Mouse (Mus musculus) adipocyte (in vitro differentiated cells): ENCODE data around the gene Cct4.

Source experiments
- DNase-seq: peaks from one replicate; pipeline ENCODE4 v3.0.0-alpha.2; 2016; ENCODE audit warnings: low spot score

Gene Cct4

DNA sequence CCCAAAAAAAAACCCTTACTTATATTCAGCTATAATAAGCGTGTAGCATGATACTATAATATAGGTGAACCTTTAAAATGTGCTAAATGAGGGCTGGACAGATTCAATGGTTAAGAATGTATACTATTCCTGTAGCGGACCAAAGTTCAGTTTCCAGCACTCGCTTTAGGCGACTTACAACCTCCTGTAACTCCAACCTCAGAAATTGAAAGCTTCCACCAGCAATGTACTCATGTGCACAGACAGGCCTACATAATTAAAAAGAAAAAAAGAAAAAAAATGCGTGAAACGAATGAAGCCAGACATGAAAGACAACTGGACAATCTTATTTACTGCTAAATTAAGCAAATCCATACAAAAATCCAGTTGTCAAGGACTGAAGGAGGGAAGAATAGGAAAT, 7.5 kb upstream of the Cct4 start:
- DNase-seq = no peak

DNA sequence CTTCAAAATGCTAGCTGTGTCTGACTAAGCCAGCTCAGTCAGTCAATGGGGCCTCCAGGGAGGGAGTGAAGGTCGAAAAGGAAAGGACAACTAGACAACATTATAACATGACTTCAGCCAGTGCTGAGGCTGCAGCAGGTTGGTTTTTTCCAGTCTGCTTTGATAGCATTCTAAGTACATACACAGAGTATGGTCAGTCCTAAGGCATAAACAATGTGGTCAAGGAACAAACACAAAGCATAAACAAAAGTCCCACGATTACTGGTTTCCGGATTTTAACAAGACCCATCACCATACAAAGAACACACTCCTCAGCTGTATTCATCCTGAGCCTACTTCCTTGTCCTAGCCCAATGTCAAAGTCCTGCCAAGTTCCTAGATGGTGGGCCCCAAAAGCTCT, 4.8 kb upstream of the Cct4 start:
- no peak for DNase-seq

DNA sequence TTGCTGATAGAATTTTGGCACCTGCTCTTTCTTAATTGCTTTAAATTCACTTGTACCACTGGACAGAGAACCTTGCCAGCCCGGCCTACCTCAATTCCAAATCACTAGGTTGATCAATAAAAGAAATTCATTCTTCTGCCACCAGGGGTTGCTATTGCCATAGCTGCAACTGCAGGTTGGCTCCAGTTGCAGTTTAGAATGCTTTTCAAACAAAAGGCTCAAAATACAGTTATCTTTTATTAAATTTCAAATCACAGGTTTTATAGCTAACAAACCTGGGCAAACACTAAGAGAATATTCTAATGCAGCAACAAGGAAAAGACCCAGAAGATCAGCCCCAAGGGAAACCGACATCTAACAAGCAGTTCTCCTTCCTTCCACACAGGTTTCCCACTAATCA, 3.0 kb upstream of the Cct4 start:
- peak; percentile 79 for DNase-seq

DNA sequence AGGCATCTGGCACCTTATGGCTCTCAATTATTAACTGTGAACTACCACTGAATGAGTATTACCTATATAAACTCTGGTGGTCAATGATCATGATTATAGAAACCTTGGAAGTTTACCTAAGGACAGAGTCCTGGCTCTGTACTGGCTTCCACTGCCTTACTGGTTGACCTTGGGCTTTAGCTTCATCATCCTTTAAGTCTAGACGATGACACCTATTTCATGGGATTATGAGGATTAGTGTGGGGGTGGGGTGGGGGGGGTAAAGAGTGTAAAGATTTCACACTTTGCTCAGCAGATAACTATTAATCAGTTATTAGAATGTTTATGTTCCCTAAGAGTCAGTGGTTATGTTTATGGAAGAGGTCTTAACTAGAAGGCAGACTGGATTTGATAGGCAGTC, 533 bp upstream of the Cct4 start:
- DNase-seq = no peak

DNA sequence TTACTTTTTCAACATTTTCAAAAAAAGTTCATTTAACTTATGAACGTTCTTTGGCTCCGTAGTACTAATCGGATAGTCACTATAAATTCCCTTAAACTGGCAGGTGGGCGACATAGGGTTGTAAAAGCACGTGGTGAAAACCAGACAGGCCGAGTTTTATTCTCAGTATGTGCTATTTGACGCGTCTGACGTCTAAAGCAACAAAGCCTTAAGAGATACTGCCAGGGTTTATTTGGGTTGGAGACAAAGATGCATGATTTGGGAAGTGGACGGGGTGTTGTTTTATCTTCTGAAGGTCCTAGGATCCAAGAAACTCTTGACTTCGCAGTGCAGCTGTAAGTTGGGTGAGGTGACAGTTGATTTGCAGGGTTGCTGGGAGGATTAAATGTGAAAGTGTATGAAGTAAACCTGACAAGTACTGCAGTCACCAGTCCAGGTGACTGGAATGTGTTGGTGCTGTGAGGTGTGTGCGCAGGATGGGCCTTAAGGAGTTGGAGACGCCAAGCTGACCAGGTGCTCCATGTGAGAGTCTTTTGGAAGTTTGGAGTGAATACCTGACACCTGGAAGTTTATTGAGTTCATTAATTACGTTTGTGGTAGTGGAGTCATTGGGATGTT, 1.0 kb downstream of the Cct4 start:
- peak; percentile 35 for DNase-seq

DNA sequence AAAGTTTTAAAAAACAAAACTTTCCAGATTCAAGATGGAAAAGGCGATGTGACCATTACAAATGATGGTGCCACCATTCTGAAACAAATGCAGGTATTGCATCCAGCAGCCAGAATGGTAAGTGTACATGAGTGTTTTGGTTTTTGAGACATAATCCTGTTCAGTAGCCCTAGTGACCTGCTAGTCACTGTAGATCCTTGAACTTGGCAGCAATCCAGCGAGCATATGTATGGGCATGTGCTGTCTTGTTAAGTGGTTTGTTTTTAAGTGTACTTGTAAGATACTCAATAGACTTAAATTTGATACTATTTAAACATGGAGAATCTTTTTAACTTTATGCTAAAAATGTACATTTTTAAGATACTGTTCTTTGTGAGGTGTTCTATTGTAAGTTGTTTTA, 4.0 kb downstream of the Cct4 start:
- DNase-seq = no peak

DNA sequence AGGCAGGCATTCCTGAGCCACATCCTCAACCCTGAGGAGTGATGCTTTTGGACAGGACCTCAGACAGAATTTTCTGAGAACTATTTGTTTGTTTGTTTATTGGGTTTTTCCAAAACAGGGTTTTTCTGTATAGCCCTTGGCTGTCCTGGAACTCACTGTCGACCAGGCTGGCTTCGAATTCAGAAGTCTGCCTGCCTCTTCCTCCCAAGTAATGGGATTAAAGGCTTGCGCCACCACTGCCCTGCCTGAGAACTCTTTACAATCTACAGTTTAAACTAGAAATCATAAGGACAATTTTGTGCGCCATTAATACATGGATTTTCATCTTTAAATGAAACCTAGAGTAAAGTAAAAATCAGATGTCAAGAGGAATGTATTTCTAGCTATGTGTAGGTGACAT, 5.1 kb downstream of the Cct4 start:
- no peak for DNase-seq

DNA sequence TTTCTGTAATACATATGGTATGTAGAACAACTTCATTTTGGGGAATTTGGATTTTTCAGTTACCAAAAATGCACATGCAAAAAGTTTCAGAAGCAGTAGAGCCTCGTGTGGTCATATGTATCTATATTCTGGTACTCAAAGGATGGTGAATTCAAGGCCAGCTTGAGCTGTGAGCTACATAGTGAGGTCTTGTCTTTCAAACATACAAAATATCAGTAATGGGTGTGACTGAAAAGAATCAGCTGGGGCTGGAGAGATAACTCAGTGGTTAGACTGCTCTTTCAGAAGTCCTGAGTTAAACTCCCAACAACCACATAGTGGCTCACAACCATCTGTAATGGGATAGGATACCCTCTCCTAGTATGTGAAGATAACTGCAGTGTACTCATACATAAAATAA, 8.0 kb downstream of the Cct4 start:
- no peak for DNase-seq

DNA sequence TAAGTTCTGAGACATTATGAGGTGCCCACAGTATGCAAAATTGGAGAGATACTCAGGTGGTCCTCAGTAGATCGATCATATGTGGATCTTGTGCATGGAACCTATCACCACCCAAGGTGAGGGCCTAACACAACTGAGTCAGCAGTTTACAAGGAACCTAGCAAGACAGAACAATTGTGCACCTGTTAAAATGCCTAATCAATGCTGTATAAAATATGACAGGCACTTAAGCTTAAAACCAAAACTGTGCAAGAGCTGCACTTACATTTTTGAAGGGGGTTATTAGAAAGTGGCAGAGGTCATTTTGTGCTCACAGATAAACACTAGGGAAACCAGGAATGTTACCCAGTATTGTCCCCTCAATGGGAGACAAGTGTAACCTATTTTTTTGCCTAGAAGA, 15.0 kb downstream of the Cct4 start:
- DNase-seq = no peak

DNA sequence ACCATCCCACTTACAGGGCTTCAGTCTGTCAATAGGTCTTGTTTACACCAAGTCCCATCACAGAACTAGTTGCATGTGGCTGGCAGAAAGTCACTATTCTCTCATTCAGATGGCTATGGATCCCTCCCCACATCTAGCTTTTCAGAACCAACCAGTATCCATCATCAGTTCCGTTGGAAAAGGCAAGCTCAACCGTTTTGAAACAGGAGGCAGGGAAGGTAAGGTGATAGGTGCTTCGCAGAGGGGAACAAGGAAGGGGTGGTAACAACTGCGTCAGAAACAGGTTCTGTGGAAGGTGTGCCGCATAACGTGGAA, 16.8 kb downstream of the Cct4 start:
- no peak for DNase-seq

DNA sequence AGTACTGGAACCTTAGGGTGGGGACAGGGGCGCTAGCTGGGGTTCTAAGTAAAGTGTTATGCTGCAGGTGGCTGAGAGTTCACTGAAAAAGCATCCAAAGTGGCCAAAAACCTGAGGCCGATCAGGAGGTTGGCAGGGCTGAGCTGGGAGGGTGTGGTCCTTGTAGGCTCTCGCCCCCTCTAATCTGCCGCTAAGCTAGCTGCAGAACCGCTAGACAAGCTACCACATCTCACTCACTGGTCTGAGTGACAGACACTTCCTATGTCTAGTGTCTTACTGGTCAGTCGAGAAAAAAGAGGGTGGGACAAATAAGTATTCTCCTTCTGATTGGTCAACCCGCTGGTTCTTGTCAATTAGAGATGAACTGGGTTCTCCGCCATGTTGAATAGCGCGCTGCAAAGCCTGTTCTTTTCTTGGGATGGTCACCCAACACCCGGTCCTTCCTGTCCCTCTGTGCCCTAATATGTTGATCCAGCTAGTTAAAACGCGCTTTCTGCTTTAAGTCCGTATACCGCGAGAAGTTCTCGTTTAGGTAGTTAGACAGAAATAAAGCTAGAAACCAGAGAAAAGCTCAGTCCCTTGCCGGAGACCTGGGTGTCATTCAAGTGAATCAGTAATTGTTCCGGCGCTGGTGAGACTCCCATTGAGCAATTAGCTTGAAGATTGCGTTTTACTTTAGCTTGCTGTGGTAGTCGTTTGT, 17.3 kb downstream of the Cct4 start, which contains the start of gene Fam161a:
Fam161a (plus strand) TSS at position 51 of the 700 bp plus-strand sequence.
- peak; percentile 95 for DNase-seq

DNA sequence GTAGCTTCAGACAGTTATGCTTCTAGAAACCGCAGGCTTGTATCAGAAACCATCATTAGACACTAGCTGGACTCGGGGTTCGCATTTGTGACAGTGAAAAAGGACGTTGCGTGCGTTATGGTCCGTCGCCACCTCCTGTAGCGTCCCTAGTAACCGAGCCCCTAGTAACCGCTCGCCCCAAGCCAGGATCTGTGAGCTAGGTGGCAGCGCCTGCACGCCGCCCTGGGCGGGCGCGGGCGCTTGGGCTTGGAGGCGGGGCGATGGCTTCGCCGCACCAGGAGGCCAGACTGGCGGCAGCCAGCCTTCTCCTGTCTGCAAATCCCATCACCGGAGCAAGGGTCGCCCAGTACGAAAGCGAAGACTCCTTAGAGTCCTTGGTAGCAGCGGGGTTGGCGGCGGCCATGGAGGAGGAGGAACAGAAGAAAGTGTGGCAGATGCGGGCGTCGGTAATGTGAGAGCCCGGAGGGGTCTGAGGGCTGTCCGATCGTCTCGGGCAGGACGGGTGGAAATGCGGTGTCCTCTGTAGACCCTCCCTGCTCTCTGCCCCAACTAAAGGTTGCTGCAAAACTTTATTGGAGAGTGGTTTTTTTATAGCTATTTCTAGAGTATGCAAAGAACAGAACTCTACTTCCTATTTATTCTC, 18.0 kb downstream of the Cct4 start:
- DNase-seq = peak; percentile 89

DNA sequence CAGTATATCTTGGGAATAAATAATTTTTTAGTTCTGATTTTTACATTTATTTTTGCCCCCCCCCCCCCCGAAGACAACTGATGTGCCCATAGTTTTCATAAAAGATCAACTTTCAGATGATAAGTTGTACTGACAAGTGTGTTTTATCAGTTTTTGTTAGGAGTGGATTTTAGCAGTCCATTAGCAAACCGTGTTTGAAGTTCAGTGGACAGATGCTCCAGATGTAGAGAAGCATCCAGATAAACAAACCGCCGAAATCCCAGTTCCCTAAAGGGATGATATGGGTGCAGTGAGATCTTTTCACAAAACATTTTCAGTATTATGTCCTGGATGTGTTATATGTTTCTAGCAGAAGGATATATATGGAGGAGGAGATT, 18.5 kb downstream of the Cct4 start:
- no peak for DNase-seq

DNA sequence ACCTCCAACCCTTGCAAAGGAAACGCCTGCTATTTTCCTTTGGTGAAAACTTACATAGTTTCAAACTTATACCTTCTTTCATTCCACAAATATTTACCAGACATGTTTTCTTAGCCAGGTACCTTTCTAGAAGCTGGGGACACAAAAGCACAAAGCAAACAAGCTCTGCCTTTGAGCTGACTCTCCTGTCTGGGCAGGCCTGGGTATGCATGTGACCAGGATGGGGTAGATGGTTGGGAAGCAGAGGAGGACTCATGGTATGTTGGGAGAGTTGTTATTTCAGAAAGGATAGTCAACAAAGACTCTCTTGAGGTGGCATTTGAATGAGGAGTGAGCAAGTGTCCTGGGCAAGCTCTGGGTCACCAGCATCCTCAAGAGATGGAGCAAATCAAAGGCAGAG, 22.8 kb downstream of the Cct4 start:
- no peak for DNase-seq

DNA sequence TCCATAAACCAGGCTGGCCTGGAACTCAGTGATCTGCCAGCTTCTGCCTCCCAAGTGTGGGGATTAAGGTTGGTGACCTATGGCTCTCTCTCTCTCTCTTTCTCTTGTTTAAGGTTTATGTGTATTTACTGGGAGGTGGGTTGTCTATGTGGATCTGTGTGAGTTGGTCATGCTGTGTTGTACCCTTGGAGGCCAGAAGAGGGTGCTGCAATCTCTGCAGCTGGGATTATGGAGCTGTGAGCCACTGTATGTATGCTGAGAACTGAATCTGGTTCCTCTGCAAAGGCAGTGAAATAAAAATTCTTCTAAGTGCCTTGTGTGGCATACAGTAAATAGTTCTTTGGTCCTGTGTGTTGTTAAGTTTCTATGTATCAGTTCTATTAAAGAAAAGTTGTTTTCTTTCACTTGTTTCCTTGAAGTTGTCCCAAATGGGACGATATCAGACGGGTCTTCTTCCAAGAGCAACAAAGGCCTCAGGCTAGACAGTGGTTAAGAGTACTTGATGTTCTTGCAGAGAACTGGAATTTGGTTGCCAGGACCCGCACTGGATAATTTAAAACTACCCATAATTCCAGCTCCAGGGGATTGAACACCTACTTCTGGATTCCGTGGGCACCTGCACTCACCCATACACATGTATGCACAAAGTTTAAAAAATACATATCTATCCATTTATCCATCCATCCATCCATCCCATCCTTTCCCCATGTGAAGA, 23.4 kb downstream of the Cct4 start:
- no peak for DNase-seq

DNA sequence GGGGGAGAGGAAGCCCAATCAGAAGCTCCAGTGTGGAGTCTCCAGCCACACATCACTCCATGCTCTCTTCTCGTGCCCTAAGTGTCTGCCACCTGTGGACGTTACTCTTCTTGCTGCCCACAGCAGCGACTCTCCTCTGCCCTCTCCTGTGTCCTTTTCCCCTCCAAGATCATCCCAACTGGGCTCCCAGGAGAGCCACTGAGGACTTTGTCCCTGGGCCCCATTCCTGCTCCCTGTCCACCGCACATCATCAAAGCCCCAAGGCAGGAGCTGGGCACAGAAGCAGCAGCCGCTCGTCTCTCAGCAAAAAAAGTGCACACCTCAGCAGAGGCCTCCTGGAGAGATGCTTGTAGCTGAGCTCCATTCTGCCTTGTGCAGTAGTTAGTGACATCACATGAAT, 24.7 kb downstream of the Cct4 start:
- DNase-seq = no peak

DNA sequence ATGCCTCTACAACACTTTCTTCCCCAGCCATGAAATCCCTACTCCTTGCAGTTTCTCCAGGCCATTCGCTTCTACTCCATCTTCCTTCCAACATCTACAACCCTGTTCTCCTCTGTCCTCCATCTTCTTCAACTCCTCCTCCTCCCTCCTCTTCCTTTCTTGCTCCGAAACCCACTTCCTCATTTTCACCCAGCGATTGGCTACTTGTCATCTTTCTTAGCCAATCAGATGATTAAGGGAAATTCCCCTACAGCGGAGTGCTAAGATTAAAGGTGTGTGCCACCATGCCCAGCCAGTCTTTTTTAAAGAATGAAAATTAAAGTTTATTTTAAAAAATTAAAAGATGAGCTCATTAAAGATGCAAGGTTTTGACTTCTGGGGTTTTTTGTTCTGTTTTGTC, 27.6 kb downstream of the Cct4 start:
- no peak for DNase-seq

DNA sequence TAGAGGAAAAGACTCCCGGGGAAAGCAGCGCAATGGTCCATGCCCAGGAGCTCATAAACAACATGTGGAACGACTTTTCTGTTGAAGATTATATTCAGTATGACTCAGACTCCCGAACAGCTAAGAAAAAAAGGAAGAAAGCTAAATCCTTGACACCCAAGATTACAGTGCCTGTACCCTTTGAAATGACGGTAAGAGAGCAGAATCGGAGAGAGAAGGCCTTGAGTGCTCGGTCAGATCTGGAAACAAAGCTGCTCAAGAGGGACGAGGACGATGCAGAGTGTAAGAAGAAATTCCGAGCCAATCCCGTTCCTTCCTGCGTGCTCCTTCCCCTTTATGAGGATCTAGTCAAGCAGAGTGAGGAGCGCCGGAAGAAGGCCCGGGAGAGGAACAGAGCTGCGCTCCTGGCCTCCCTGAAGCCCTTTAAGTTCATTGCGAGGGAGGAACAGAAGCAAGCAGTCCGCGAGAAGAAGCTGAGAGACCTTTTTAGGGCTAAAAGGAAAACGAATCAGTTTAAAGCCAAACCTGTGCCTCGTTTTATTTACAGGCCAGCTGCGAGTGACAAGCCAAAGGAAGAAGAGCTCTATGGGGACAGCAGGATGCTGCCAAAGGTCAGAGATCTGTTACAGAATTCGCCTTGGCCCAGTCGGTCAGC, 29.9 kb downstream of the Cct4 start:
- DNase-seq = no peak

DNA sequence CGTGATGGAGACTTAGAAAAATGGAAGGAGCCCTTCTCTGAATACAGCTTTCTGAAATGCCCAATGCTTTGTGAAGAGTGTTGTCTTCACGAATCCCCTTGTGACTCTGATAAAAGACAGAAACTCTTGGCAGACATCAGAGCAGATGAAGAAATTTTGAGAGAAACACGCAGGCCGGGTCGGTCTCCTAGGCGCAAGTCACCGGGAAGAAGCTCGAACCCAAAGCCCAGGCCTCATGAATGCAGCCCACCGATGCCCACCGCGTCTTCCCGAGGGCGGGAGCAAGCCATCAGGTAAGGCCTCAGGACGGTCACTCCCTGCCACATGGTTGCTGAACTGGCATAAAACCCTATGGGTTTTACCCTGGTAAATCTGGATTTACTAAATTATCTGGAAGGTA, 30.5 kb downstream of the Cct4 start:
- no peak for DNase-seq

DNA sequence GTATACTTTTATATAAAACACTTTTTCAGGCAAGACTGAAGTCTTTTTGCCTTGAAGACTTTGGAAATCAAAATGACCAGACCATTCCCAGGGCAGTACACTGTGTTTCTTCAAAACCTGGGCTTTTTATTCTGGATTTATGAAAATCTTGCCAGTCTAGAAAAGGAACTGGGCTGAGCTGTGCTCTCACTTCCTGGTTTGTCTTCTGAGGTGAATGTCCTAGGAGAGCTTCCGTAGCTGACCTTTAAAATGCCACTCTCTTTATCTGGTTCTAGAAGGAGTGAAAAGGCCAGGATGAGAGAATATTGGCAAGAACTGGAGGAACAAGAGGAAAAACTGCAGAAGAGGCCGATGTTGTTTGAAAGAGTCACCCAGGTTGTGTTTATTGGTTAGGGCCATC, 32.8 kb downstream of the Cct4 start:
- DNase-seq = no peak

DNA sequence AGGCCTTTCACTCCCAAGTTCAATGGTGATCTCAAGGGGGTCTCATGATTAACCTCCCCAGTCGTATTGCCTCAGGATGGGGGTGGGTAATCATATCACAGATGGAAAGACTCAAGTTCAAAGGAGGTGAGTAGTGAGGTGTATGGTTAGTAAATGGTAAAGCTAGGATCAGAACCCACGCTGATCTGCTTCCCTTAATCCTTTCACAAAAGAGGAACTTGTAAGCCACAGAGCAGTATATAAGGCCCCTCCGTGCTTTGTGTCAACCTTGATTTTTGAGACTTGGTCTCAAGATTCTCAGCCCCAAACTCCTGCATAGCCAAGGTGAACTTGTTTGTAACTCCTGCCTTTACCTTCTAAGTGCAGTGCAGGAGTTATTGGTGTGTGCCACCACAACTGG, 33.9 kb downstream of the Cct4 start:
- DNase-seq = no peak

DNA sequence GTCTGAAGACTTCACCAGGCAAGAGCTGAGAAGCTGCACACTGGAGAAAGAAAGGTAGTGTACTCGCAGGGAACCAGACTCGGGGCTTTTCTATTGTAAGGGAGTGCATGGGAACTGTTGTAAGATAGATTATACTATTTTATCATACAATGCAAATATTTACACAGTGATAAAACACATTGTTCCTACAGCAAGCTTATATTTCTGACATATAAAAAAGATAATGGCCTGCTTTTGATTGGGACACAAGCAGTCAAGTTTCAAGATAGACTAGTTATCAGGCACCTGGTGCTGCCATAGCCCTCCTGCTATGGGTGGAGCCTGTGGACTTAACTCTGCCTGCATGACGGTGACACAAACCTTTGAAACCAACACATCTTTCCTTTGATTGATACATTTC, 38.6 kb downstream of the Cct4 start:
- no peak for DNase-seq

DNA sequence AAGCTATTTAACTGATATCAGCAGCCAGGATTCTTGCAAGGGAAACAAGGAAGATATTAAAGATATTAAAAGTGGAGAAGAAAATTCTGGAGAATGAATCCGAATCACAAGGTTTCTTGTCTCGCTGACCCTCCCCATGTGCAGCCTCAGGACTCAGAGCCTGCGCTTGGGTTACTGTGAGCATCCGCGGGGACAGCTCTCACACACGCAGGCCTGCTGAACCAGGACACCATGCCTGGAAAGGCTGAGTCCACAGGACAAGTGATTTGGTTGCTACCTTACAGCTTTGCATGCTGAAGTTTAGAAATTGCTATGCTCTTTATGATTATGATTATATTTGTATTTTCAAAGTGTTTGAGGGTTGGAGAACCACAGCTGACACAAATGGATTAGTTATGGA, 39.1 kb downstream of the Cct4 start:
- DNase-seq = no peak
